Mouse (Mus musculus): ENCODE results near the gene Hlcs.

The Hlcs gene

GRCm38 (mm10) chr16:94079856-94080555 lies 233.4 kb downstream of the Hlcs start:
- no peak for DNase-seq (ENCODE audit: low read depth, low spot score)

DNA sequence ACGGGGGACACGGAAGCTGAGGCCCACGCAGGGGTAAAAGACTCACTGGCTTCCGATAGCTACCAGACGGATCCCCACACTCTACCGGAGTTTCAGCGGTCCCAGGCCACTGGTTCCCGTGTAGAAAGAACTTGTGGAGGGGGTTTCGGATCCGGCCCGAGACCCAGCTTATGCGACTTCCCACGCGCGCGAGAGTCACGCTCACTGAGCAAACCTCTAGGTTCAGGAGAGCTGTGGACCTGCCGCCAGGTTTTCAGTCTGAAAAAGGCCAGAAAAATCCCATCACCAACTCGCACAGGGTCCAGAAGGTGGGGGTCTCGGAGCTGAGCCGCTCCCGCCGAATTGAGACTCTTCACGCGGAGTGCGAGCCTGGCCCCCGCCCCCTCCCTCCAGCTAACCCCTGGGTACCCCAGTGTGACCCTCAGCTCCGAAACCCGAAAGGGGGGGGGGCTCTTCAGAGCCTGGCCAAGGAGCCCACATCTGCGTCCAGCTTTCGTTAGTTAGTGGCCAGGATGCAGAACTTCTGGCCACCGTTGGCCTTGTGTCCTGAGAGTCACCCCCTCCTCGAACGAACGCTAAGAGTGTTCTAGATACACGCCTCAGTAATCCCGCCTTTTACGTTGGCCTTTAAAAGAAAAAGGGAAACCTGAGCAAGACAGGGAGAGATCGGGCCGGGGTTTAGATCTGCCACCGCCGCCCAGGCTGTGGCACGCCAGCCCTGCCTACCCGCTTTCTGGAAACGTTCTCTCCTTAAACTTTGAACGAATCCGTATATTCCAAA lies 234.1 kb downstream of the Hlcs start:
- DNase-seq (ENCODE audit: low read depth, low spot score) = no peak
